Mouse (Mus musculus) mesoderm, embryonic 11.5 days (tissue): ENCODE results near the gene Pnldc1.
A peak's percentile ranks its signal among the peaks of the same experiment; 100 is the strongest.
"Not testable (repeated sequence)": the region's sequence is repeated elsewhere in the genome, so short reads cannot be mapped to it uniquely, and the experiment has no call there.

ENCODE experiments used
- DNase-seq: peaks from one replicate; pipeline ENCODE4 v3.0.0-alpha.2; 2012; ENCODE audit warnings: low read depth, low spot score

Pnldc1 gene

DNA sequence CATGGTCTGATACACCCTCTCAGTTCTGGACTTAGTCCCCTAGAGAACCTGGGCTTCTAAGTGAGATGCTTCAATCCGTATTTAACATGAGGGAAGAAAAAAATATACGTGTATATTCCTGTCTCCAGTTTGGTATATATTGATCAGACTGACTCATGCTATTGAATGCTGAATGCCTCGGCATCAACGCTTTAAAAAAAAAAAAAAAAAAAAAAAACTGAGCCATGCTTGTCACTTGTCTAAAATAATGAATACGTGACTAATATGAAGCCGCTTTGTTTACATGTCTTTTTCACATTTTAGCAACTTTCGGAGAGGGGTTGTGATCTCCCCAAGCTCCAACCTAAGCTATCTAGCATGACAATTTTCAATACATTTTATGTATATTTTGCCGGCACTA, 361 bp upstream of the Pnldc1 start:
- DNase-seq, result no peak

DNA sequence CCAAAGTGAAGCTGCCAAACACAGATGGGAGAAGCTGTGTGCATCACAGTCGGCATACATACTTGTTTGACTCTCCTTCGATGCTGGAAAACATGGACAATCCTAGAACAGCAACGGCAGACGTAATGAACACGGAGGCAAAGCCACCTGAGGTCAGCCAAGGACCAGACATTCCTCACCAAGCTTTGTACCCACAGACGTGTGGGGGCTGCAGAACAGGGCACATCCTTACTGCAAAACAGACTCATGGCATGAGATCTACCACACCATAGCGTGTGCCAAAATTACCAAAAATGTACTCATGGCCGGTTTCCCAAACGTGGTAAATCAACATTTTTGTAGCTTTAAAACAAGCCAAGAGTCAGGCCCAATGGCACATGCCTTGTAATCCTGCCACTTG, 3.6 kb downstream of the Pnldc1 start:
- no peak for DNase-seq

DNA sequence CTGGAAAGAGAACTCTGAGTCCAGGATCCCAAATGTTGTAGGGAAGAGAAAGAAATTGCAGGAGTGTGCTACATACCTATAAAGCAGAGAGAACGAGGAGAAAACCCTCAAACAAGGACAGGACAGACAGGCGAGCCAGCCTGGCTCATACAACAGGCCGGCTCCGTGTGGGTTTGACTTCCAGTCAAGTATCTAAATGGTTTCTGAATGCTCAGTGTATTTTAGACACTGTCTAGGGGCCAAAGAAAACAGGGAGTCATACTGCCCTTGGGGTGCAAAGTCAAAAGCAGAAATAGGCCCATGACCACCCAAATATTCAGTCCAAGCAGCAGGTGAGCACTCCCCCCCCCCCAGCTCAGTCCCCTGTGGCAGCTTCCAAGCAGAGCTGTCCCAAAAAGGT, 4.2 kb downstream of the Pnldc1 start:
- no peak for DNase-seq

DNA sequence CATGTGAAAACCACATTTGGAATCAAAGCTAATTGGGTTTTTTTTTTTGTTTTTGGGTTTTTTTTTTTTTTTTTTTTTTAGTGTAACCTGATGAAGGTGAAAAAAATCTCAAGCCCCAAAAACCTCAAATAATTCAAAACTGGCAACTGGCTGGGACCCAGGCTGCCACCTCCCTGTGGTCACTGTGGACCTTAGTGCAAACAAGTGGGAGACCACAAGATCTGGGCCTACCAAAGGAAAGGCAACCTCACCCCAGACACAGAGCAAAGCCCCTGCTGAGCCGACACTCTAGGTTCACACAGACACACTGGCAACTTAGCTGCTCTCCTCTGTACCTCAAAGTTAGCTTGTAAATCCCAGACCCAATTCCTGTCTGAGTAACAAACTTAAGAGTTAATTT, 5.7 kb downstream of the Pnldc1 start:
- no peak for DNase-seq

DNA sequence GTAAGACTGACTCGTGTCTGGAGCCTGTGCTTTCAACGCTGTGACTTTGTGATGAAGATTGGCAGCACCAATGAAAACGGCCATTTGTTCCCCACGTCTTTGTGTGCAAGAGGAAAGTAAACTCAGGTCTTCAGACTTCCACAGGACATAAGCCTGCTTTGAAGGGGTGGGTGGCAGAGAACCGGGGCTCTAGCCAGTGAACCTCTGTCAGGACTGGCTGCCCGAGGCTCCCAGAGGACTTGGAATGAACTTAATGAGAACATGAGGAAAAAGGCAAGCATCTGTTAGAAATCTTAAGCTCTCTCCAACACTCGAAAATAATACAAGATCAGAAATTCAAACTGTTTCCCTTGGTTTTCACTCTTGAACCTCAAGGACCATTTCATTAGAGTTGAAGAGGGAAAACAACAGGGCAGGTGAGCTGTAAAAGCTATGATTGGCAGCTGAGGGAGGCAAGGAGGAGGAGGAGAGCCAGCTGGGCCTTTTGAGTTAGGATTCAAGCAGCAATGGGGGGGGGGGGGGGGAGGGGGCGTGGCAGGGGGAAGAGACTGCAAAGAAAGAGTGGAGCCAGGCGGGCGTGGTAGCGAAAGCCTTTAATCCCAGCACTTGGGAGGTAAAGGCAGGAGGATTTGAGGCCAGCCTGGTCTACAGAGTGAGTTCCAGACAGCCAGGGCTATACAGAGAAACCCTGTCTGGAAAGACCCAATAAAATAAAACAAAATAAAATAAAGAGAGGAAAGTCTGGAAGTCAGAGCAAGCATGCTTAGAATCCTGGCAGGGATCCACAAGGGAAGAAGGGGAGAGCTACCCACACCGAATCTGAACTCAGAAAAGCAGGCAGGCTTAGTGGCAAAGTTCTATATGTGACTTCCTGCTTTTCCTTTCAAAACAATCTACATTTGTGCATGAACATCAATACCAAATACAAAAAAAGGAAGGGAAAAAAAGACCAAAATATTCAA, 6.4 kb downstream of the Pnldc1 start:
- DNase-seq, result no peak

DNA sequence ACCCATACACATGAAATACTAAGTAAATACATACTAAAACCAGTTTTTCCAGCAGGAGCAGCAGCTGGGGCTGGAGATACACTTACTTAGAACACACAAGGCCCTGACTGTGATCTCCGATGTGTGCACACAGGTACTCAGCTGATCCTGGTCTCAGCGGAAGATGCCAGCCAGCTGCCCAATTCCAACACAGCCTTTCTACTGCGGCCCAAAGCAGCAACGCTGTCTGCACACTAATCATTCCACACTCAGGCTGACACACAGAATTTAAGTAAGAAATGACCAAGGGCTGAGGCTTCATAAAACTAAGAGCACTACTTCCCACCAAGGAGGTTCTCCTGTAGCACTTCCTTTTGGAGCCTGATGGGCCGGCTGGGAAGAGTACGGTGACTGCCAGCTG, 7.7 kb downstream of the Pnldc1 start:
- no peak for DNase-seq

DNA sequence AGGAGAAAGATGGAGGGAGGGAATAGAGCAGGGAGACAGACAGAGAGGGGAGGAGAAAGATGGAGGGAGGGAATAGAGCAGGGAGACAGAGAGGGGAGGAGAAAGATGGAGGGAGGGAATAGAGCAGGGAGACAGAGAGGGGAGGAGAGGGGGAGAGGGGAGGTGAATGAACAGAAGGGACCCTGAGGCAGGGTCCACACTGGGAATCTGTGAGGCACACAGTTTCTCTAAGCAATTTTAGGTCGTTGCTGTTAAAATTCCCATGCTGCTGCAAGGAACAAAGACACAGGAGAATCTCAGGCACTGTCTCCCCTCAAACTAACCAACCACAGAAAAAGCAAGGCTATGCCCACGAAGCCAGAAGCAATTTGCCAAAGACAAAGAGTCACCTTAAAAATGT, 11.4 kb downstream of the Pnldc1 start:
- not testable (repeated sequence) for DNase-seq

DNA sequence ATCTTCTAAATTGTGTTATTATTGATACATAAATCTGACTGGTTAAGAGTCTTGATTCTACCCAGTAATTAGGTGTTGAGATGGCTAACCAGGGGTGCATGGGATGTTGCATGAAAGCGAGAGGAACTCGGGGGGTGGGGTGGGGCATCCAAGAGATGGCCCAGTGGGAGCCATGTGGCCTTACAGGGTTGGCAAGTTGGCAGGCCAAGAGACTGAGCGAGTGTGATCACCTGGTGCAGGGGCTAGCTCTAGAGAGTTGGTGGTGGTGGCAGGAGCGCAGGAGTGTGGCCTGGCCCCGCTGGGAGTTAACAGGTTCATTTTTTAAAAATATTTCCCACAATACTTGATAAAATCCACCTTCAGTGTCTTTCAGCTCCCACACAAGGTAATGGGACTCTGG, 12.4 kb downstream of the Pnldc1 start:
- no peak for DNase-seq

DNA sequence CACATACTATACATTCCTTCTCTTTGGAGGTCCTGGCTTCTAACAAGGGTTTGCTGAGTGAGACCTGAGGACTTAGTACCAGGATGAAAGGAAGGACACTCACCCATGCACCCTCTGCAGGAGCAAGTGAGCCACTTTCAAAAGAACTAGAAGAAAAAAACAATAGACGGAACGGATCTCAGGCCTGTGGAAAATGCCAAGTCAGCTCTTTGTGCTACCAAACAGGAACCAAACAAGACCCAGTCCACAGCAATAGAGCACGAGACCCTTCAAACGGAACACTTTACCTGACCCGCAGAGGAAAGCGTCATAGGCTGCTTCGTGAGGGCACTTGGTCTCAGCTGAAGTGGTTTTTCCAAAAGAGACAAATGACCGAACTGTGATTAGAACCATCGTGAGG, 18.0 kb downstream of the Pnldc1 start:
- no peak for DNase-seq

DNA sequence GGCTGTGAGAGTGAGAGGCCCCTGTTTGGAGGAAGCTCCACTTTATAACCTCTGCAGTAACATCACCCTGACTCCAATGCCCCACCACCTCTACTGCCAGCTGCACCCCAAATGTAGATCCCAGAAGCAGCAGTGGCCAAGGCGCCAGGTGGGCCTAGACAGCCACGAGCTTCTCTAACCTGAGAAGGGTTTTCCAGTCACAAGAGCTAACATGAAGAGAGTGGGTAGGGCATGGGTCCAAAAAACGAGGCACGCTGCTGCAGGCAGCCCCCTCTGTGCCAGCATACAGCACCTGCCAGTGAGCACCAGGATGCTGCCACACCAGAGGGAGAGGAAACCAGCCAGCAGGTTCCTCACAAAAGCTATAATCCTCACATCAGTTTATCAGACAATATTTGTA, 19.0 kb downstream of the Pnldc1 start:
- DNase-seq, result no peak

DNA sequence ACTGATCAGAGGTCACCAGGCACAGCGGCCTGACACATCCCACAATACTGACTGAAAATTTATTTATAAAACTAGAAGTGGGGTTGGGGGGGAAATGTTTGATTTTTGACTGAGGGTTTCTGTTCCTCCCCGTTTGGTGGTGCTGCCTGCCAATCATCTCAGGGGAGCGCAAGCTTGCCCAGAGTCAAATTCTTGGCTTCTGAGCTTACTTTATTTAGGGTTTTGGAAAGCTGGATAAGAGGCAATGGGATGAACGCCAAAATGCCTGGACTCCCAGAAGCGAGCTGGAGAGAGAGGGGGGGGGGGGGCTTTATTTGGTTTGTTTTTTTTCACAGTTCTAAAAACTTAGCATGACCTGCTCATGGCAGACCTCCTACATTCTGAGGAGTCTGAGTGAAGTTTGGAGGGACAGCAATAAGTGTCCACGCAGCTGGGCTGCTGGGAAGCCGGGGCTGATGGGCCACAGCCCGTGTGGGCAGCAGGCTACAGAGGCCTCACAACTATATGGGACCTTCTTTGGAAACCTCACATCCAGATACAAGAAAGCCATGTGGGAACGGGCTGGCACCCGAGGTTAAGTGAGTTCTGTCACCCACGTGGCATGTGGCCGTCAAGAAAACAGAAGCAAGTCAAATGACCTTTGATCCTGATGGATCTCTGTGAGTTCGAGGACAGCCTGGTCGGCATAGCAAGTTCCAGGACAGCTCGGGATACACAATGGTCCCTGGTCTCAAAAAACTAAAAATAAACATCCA, 22.8 kb downstream of the Pnldc1 start:
- no peak for DNase-seq

DNA sequence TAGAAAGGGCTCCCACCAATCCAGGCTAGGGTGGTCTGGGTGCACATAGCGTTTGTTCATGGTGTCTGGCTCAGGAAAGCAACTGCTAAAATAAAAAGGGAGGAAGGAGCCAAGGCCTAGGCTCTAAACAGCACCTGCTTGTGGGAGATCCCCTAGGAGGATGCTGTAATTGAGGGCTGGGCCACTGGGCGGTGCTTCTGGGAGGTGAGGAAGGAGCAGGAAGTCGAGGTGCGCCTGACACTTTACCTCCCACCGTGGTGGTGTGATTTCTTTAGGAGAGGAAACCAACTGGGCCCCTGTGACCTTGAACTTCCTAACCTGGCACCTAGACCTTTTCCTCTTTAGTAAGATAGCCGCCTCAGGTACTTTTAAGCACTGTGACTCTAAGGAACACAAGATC, 23.4 kb downstream of the Pnldc1 start:
- no peak for DNase-seq

DNA sequence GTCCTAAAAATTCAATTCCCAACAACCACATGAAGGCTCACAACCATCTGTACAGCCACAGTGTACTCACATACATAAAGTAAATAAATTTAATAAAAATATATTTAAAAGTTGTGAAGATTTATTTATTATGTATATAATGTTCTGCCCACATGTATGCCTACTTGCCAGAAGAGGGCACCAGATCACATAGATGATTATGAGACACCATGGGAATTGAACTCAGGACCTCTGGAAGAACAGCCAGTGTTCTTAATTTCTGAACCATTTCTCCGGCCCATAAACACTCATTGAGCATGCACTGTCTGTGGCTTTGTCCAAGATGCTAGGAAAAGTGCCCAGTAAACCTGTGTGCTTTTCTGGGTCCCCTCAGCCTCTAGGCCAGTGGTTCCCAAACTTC, 28.8 kb downstream of the Pnldc1 start:
- no peak for DNase-seq

DNA sequence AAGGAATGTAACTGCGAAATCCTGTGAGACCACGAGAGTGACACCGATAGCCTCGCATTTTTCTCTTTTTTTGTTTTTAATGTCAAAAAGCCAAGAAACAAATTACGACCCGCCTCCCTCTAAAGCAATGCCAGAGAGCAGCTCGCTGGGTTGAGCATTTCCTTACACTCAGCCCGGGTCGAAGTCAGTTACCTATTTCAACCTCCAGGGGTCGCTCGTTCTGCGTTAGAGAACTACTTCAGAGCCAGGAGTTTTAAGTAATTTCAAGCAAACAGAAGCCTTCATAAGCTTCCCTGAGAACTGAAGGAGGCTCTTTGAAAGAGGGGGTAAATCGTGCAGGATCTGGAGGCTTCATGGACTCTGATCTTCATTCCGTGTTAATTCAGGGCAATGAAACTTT, 29.9 kb downstream of the Pnldc1 start:
- DNase-seq, result peak; percentile 88

DNA sequence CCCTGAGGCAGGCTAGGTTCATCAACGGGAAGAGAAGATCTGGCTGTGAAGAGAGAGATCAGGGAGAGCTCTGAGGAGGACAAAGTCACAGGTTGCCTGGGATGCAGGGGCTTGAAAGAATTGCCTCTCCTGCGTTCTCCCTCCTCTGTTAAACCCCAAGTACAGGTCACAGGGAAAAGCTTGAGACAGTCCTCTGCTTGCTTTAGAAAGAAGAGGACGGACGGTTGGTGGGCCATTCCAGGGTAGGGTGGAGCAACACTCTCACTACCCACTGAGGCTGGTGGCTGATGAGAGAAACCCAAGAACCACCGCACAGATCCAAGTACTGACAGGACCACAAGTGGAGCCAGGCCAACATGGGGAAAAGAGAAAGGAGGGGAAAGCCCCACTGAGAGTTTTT, 34.3 kb downstream of the Pnldc1 start, which contains the start of gene Mrgprh:
Mrgprh (plus strand) TSS at position 301 of the 400 bp plus-strand sequence.
- no peak for DNase-seq

DNA sequence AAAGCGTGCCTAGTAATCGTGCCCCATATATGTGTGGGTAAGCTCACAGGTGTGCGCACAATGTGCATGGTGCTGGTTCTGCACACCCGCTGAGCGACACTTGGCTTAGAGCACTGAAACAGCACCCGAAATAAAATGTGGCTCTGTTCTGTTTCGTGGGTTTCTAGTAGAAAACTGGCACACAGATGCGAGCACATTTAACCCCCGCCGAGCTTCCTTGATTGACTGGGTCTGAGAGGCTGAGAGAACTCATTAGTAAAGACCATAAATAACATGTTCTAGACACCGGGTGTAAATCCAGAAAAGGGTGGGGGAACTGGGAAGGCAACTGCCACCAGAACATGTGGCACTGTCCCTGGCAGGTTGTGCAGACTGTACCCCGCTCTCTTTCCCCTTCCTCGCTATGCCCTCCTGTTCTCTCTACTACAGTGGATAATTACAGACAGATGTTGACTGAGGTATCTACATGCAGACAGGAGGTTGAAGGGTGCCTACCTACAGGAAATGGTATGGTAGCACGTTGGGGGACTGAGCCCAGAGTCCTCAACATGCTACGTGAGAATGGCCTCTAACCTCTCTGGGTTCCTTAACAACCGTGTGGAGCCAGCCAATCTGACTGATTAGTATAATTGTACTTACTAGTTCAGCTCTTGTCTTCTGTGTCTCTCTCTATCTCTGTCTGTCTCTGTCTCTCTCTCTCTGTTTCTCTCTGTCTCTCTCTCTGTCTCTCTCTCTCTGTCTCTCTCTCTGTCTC, 37.6 kb downstream of the Pnldc1 start:
- no peak for DNase-seq

DNA sequence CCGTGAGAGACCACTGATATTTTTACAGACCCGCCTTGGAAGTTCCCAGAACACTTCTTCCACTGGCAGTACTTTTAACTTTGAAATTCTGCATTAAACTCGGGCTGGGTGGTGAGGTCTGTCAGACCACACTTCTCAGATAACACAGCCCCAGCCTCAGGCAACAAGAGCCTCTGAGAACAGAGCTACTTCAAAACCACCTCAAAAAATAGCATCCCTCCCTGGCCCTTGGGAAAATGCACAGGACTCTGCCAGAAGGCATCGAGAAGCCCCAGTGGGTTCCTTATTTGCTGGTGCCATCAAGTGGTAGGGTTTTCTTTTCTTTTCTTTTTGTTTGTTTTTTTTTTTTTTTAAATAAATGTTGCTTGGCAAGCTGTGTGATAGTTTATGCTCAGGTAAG, 41.4 kb downstream of the Pnldc1 start:
- DNase-seq, result no peak

DNA sequence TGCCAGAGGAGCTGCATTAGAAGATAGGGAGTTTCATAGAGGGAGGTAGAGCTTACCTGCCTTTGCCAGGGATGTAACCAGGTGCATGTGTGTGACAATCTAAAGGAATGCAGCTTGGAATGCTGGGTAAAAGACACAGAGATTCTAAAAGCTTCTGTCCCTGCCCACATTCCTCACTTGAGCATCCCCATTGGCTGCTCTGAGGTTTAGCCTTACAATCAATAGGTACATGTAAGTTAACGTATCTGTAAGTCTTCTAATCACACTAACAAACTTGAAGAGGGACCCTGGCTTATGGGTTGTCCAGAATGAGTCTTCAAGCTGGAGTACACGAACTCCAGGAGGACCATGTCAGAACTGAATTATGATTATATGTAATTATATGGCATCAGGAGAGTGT, 42.0 kb downstream of the Pnldc1 start, which contains the start of gene Mas1:
Mas1 (minus strand) TSS at position 101 of the 400 bp plus-strand sequence.
- DNase-seq, result no peak

DNA sequence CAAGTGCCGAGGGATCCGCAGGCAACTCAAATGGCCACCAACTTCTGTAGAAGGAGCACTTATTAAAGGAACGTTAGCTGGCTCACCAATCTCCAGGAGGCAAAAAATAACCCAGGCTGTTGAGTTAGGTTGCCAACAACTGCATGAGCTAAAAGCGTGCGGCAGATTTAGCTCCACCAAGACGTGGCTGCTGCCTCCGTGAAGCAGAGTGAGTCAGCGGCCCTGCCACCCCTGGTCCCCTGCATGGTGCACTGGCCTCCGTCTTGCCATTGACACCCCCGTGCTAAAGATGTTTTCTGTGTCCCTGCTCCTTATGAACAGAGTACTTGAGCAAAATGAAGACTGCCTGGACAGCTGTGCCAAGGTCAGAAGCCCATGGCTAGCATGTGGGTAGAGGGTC, 43.2 kb downstream of the Pnldc1 start:
- DNase-seq, result no peak

DNA sequence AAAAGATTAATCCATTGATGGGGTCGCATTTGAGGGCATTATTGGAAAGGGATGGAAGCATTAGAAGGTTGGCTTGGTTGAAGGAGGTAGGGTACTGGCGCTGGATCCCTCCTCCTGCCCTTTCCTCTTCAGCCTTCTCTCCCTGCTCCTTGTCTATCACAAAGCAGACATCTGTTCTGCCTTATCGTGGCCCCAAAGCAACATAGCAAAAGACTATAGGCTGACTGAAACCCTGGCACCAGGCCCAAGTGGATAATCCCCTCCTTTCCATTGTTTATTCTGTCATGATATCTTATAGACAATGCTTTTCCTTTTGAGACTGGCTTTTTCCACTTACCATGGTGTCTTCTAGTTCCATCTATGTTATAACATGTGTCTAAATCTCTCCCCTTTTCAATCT, 44.6 kb downstream of the Pnldc1 start:
- no peak for DNase-seq

DNA sequence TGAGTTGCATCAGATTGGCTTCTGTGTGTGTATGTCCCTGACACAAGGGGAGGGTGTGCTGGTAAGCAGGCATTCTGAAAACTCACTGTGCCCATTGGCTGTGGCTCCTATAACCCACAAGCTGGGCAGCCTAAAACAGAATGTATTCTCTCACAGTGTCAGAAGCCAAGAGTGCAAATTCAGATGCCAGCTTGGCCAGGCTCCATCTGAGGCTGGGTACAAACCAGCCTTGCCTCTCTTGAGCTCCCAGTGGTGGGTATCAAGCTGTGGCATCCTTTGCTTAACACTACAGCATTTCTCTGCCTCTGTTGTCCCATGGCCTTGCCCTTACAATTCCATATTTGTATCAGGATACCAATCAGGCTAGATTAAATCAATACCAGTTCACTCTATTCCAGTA, 45.9 kb downstream of the Pnldc1 start:
- DNase-seq, result no peak

DNA sequence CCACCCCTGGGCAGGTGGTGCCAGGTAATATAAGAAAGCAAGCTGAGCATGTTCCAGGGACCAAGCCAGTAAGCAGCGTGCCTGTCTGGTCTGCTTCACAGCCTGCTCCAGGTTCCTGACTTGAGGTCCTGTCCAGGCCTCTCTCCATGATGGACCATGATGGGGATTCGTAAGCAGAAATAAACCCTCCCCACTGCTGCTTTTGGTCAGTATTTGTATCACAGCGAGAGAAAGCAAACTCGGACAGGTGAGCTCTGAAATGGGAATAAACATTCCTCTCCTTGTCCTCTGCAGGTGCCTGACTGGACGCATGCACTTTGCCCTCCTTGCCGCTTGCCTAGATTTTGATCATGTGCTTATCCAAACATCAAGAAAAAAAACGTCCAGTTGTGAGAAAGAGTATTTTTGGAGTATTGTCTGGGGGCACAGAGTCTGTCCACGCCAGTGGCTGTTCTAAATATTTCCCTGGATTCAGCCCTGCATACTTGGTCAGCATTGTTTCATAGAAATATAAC, 51.0 kb downstream of the Pnldc1 start:
- no peak for DNase-seq
